Mouse (Mus musculus) lung, embryonic 16.5 days (tissue): ENCODE measurements around the gene Tyr. TPM values are rescaled to one million over a fixed set of nuclear protein-coding genes. Genes with fewer than 3 reads are reported as not detected.

ENCODE experiments used
- polyA plus RNA-seq: library from polyadenylated mRNA; unstranded; fragments of >200 nt; fragmentation: Nextera tagmentation; extraction: Ambion mirVana; gene quantifications from 2 replicates; pipeline ENCODE4 v1.2.1, GENCODE M21; 2015

Tyr gene
- polyA plus RNA-seq, 1 experiment from 2014 or later, result not detected

Other genes with a start within 250 kb of the Tyr start
- 9.5 and 10.4 TPM in 2 replicates for gene Nox4, start 247.4 kb downstream of the Tyr start, polyA plus RNA-seq
- gene Grm5, start 90.7 kb upstream of the Tyr start, polyA plus RNA-seq, result 0.13 and 0.29 TPM in 2 replicates